Mouse (Mus musculus): ENCODE data around the gene Megf8.

Gene Megf8

GRCm38 (mm10) chr7:25410969-25411615 lies 94.1 kb downstream of the Megf8 start:
- DNase-seq: no peak

- DNase-seq: no peak
Measured at GRCm38 (mm10) chr7:25411861-25412260, 94.9 kb downstream of the Megf8 start.

GRCm38 (mm10) chr7:25412833-25413441 lies 96.0 kb downstream of the Megf8 start, which contains the start of gene Cxcl17:
Gene Cxcl17, minus strand, starts transcription at chr7:25412886.
- no peak for DNase-seq
